Mouse (Mus musculus) cerebellum, adult 2 months (tissue): ENCODE results near the gene Prpf38b. TPM values are rescaled to one million over a fixed set of nuclear protein-coding genes. Genes with fewer than 3 reads are reported as not detected.
A peak's percentile ranks its signal among the peaks of the same experiment; 100 is the strongest.

Source experiments
- DNase-seq, 2 experiments: peaks; one replicate each; pipeline ENCODE4 v3.0.0; 2021
- H3K27ac ChIP-seq: fragments of 200-500 bp; 2 replicates; pipeline ENCODE4 v1.5.1; 2012; ENCODE audit warnings: low read length, control low read depth, inconsistent platforms; ENCODE audit not compliant: insufficient read depth
- H3K27me3 ChIP-seq: fragments of 200-500 bp; 2 replicates; pipeline ENCODE4 v1.6.1; 2012; ENCODE audit warnings: inconsistent platforms, mild to moderate bottlenecking, low read length, moderate library complexity; ENCODE audit not compliant: control insufficient read depth, insufficient read depth
- H3K4me1 ChIP-seq: fragments of 200-500 bp; 2 replicates; pipeline ENCODE4 v1.6.1; 2011; ENCODE audit warnings: low read length; ENCODE audit not compliant: control insufficient read depth, insufficient read depth
- H3K4me3 ChIP-seq: fragments of 200-500 bp; replicated peaks from 2 replicates; pipeline ENCODE3; 2011; ENCODE audit warnings: mild to moderate bottlenecking, low read depth, low read length, control low read depth; ENCODE audit not compliant: insufficient read depth
- CTCF ChIP-seq: fragments of 200-500 bp; IDR thresholded peaks from 2 replicates; pipeline ENCODE4 v1.5.1; 2011; ENCODE audit warnings: low read depth, mild to moderate bottlenecking, control low read depth, low read length, moderate library complexity, borderline replicate concordance; ENCODE audit not compliant: insufficient read depth
- POLR2A ChIP-seq: fragments of 200-500 bp; IDR thresholded peaks from 2 replicates; pipeline ENCODE4 v1.6.1; 2011; ENCODE audit warnings: low read length, control low read depth, borderline replicate concordance; ENCODE audit not compliant: insufficient read depth
- WGBS: fragments of 180-500 bp; shearing (Covaris S2); methylation state at CpG from one replicate; pipeline ENCODE4 v1.1.7; 2018; 5-methylcytosine and 5-hydroxymethylcytosine counted together
- polyA plus RNA-seq: library from polyadenylated mRNA; depleted of rRNA; stranded (reverse); fragments of >200 nt; gene quantifications from 2 replicates; pipeline ENCODE4 v1.2.3, GENCODE M21; 2012; rRNA removed

The Prpf38b gene
- polyA plus RNA-seq, 1 experiment, result 119 TPM

DNA sequence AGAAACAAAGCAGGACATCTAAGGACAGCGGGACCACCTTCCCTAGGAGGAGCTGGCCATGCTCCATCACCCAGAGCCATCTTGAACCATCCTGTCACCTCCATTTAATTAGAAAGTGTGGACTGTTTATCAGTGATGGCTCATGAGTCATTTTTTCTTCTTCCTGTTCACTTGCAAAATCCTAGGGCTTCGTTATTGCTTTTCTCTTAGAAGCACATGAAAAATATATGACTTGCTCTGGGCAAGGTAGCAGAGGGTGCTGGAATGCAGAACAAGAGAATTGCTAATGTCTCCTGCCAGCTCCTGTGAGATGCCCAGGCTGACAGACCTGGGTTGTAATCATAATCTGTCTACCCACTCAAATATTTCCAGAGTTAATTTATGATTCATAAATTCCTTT is 50.7 kb downstream of the Prpf38b start:
- H3K27ac ChIP-seq, result no peak overlapping the region
- no peak overlapping the region for H3K4me3 ChIP-seq
- no peaks in the 10 kb centered on the region for H3K27me3 ChIP-seq
- DNase-seq, result no peak
- TF ChIP-seq POLR2A, result no peak
- no peak for TF ChIP-seq CTCF
- WGBS, result 68% methylated on average over 2 of the region's 2 CpGs
- 0 out of 2 replicates have a peak, but pooled peaks cover 4% of the 10 kb centered on the region for H3K4me1 ChIP-seq

DNA sequence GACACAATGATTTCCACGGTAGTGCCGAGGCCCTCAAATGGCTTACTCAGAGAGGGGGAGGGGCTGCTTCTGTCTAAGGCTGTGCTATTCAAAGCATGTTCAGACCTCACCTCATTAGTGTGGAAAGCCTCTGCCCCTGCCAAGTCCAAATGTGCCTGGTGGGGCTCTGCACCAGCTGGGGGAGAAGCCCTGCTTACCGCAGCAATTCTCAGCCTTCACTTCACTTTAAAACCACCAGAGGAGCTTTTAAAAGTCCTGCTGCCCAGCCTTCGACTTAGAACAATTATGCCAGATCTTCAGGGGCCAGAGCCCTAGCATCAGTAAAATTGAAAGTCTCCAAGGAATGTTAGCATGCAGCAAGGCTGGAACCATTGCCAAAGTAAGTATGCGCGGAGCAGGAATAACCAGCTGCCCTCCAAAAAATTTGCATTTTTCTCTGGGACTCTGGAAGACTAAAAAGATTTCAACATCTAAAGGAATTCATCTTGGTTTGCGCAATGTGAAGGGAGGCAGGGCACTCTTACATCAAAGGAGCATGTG is 53.2 kb downstream of the Prpf38b start:
- Histone ChIP-seq H3K4me3 (no peak overlapping the region), H3K4me1 (0 out of 2 replicates have a peak, but pooled peaks cover 7% of the 10 kb centered on the region), H3K27me3 (no peaks in the 10 kb centered on the region), H3K27ac (no peak overlapping the region)
- no peak for DNase-seq
- TF ChIP-seq POLR2A (no peak), CTCF (no peak)
- 65% methylated on average over 7 of the region's 7 CpGs for WGBS

DNA sequence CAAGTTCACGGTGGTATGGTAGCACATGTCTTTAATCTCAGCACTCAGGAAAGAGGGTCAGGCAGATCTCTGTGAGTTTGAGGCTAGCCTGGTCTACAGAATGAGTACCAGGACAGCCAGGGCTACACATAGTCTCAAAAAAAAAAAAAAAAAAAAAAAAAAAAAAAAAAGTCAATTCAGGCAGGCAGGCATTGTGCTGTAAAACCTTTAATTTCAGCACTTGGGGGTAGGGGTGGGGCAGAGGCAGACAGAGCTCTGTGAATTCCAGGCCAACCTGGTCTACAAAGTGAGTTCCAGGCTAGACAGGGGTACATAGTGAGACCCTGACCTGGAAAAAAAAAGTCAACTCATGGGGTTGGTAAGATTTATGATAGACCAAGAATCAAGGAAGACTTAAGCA is 53.8 kb downstream of the Prpf38b start:
- Histone ChIP-seq H3K4me3 (no peak overlapping the region), H3K4me1 (0 out of 2 replicates have a peak, but pooled peaks cover 7% of the 10 kb centered on the region), H3K27ac (no peak overlapping the region), H3K27me3 (no peaks in the 10 kb centered on the region)
- WGBS, result 88% methylated on average over 1 of the region's 1 CpGs
- TF ChIP-seq POLR2A (no peak), CTCF (no peak)
- DNase-seq, result no peak

GRCm38 (mm10) chr3:108857124-108857470 is 54.4 kb downstream of the Prpf38b start:
- no peak for DNase-seq
- H3K27me3 ChIP-seq, result no peaks in the 10 kb centered on the region
- TF ChIP-seq POLR2A (no peak), CTCF (no peak)
- WGBS, result 57% methylated on average over 3 of the region's 3 CpGs
- H3K4me3 ChIP-seq, result no peak overlapping the region
- H3K4me1 ChIP-seq, result 0 out of 2 replicates have a peak, but pooled peaks cover 7% of the 10 kb centered on the region
- H3K27ac ChIP-seq, result no peak overlapping the region

GRCm38 (mm10) chr3:108856386-108857123 is 55.0 kb downstream of the Prpf38b start:
- H3K27me3 ChIP-seq, result no peaks in the 10 kb centered on the region
- peak; percentile 63; the same call in 1 of the 2 replicates for TF ChIP-seq CTCF
- no peak for TF ChIP-seq POLR2A
- 65% methylated on average over 8 of the region's 8 CpGs for WGBS
- 0 out of 2 replicates have a peak, but pooled peaks cover 7% of the 10 kb centered on the region for H3K4me1 ChIP-seq
- H3K27ac ChIP-seq, result no peak overlapping the region
- DNase-seq, result peak; percentile 56 to 64
- no peak overlapping the region for H3K4me3 ChIP-seq

GRCm38 (mm10) chr3:108855864-108856263 is 55.7 kb downstream of the Prpf38b start:
- DNase-seq, result peak in 1 of 2 experiments; percentile 14
- Histone ChIP-seq H3K27ac (no peak overlapping the region), H3K4me1 (0 out of 2 replicates have a peak, but pooled peaks cover 7% of the 10 kb centered on the region), H3K27me3 (no peaks in the 10 kb centered on the region), H3K4me3 (no peak overlapping the region)
- TF ChIP-seq POLR2A, result no peak
- no peak for TF ChIP-seq CTCF
- WGBS, result 77% methylated on average over 10 of the region's 10 CpGs

DNA sequence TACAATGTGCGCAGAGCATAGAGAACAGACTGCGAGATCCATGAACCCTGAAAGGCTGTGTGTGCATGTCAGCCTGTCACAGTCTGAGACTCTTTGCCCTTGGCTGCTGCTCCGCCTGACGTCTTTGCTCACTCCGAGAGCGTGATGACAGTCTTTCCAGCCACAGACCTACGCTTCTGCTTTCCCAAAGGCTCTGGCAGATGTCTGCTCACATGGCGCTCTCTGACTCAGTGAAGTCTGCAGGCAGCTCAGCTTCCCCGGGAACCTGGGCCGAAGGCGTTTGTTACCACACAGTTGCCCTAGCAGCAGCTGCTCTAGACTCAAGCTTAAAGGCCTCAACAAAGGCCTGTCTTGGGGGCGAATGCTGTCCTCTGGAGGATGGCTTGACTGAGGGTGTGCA is 56.2 kb downstream of the Prpf38b start:
- no peak overlapping the region for H3K4me3 ChIP-seq
- no peaks in the 10 kb centered on the region for H3K27me3 ChIP-seq
- peak; percentile 19 to 21 for DNase-seq
- 35% methylated on average over 12 of the region's 12 CpGs for WGBS
- no peak for TF ChIP-seq CTCF
- no peak for TF ChIP-seq POLR2A
- H3K4me1 ChIP-seq, result 0 out of 2 replicates have a peak, but pooled peaks cover 7% of the 10 kb centered on the region
- no peak overlapping the region for H3K27ac ChIP-seq

GRCm38 (mm10) chr3:108853266-108853665 is 58.3 kb downstream of the Prpf38b start:
- Histone ChIP-seq H3K27me3 (no peaks in the 10 kb centered on the region), H3K27ac (no peak overlapping the region), H3K4me1 (0 out of 2 replicates have a peak, but pooled peaks cover 7% of the 10 kb centered on the region), H3K4me3 (no peak overlapping the region)
- DNase-seq, result no peak
- WGBS, result 80% methylated on average over 1 of the region's 1 CpGs
- no peak for TF ChIP-seq CTCF
- no peak for TF ChIP-seq POLR2A

Other genes with a start within 250 kb of the Prpf38b start
- gene Gpsm2, start 189.4 kb downstream of the Prpf38b start, polyA plus RNA-seq, result 7.8 and 9.3 TPM in 2 replicates
- gene Aknad1, start 172.1 kb downstream of the Prpf38b start, polyA plus RNA-seq, result not detected in 2 replicates
- 32.2 and 32.5 TPM in 2 replicates for gene Stxbp3, start 71.2 kb downstream of the Prpf38b start, polyA plus RNA-seq
- gene Fndc7, start 21.7 kb downstream of the Prpf38b start, polyA plus RNA-seq, result 0.08 and 0.11 TPM in 2 replicates
- gene Henmt1, start 28.1 kb upstream of the Prpf38b start, polyA plus RNA-seq, result 1.0 and 1.3 TPM in 2 replicates
- gene Gm9857, start 28.7 kb upstream of the Prpf38b start, polyA plus RNA-seq, result 0.88 and 1.0 TPM in 2 replicates
- 13.8 and 14.3 TPM in 2 replicates for gene Fam102b, start 115.9 kb upstream of the Prpf38b start, polyA plus RNA-seq
- gene Slc25a54, start 168.7 kb upstream of the Prpf38b start, polyA plus RNA-seq, result not detected in 2 replicates
- gene Slc25a24, start 211.4 kb upstream of the Prpf38b start, polyA plus RNA-seq, result 1.0 TPM in 2 replicates